Mouse (Mus musculus) kidney, adult 11 months (tissue): Measurements from ENCODE around the gene Ric1.
"Not testable (repeated sequence)": the region's sequence is repeated elsewhere in the genome, so short reads cannot be mapped to it uniquely, and the experiment has no call there.

Experiments used
- DNase-seq: peaks from one replicate; pipeline ENCODE4 v3.0.0; 2022

Gene Ric1

GRCm38 (mm10) chr19:29498842-29499456 lies 23.1 kb upstream of the Ric1 start:
- no peak for DNase-seq

GRCm38 (mm10) chr19:29500333-29500732 lies 21.7 kb upstream of the Ric1 start:
- no peak for DNase-seq

GRCm38 (mm10) chr19:29501106-29501505 lies 21.0 kb upstream of the Ric1 start:
- no peak for DNase-seq

- DNase-seq: peak; percentile 80
These were observed 20.6 kb upstream of the Ric1 start for GRCm38 (mm10) chr19:29501507-29501906.

- no peak for DNase-seq
These were observed 18.0 kb upstream of the Ric1 start for GRCm38 (mm10) chr19:29504131-29504530.

GRCm38 (mm10) chr19:29505617-29506016 lies 16.5 kb upstream of the Ric1 start:
- no peak for DNase-seq

GRCm38 (mm10) chr19:29508208-29508607 lies 13.9 kb upstream of the Ric1 start:
- no peak for DNase-seq

GRCm38 (mm10) chr19:29509857-29510256 lies 12.2 kb upstream of the Ric1 start:
- no peak for DNase-seq

- DNase-seq: peak; percentile 67
These were observed 10.3 kb upstream of the Ric1 start for GRCm38 (mm10) chr19:29511826-29512225.

GRCm38 (mm10) chr19:29513111-29513766 lies 8.8 kb upstream of the Ric1 start:
- DNase-seq: no peak

- DNase-seq: no peak
These were observed 8.0 kb upstream of the Ric1 start for GRCm38 (mm10) chr19:29514130-29514529.

- DNase-seq: no peak
These were observed 6.7 kb upstream of the Ric1 start for GRCm38 (mm10) chr19:29515386-29515785.

- no peak for DNase-seq
These were observed 6.1 kb upstream of the Ric1 start for GRCm38 (mm10) chr19:29515991-29516390.

GRCm38 (mm10) chr19:29518409-29518808 lies 3.7 kb upstream of the Ric1 start:
- no peak for DNase-seq

GRCm38 (mm10) chr19:29518922-29519321 lies 3.2 kb upstream of the Ric1 start:
- DNase-seq: no peak

GRCm38 (mm10) chr19:29520996-29521560 lies 1.0 kb upstream of the Ric1 start:
- DNase-seq: no peak

GRCm38 (mm10) chr19:29522445-29523229 lies 555 bp downstream of the Ric1 start:
- DNase-seq: no peak

- no peak for DNase-seq
These were observed 1.1 kb downstream of the Ric1 start for GRCm38 (mm10) chr19:29523230-29523582.

- no peak for DNase-seq
These were observed 1.6 kb downstream of the Ric1 start for GRCm38 (mm10) chr19:29523701-29524100.

GRCm38 (mm10) chr19:29524614-29525013 lies 2.5 kb downstream of the Ric1 start:
- no peak for DNase-seq

GRCm38 (mm10) chr19:29525588-29525987 lies 3.5 kb downstream of the Ric1 start:
- DNase-seq: not testable (repeated sequence)

- no peak for DNase-seq
These were observed 4.8 kb downstream of the Ric1 start for GRCm38 (mm10) chr19:29526837-29527236.

- no peak for DNase-seq
These were observed 5.2 kb downstream of the Ric1 start for GRCm38 (mm10) chr19:29527299-29527698.

- no peak for DNase-seq
These were observed 6.5 kb downstream of the Ric1 start for GRCm38 (mm10) chr19:29528568-29528967.
